Mouse (Mus musculus) frontal cortex, postnatal 10 days (tissue): ENCODE data around the gene Tpo.

Experiments
- DNase-seq, 2 experiments: peaks; one replicate each; pipeline ENCODE4 v3.0.0; 2022; ENCODE audit warnings: low spot score in 2 of 2, mixed read lengths in 1 of 2

Gene Tpo

DNA sequence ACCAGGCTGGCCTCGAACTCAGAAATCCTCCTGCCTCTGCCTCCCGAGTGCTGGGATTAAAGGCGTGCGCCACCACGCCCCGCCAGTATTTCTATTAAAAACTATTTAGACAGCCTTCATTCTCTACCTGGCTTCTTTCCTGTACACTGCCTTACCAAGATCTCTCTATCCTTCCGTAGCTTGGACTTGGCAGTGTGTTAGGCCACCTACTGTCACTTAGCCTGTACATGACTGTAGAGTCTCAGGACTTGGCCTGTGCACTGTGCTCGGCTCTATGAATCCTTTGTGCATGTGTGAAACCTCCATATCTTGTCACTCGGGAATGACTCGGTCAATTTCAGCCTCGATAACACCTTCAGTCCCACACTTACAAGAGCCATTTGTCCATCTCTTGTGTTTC is 55.4 kb downstream of the Tpo start:
- no peak for DNase-seq

DNA sequence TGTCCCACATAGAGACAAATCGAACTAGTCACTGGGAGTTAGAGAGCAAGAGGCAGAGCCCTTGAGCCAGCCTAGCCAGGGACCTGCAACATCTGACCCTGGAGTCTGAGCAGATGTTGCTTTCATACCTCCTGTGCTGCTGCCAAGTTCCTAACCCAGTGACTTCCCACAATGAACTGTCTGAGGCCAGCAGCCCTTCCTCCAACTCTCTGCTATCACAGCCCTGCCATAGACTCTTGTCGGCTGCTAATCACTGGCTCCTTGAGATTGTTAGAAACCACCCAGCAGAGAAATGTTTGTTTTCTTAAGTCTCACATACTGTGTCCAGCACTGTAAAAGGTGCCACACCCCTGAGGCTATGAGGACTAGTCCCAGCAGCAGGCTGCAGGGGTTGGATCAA is 56.1 kb downstream of the Tpo start:
- no peak for DNase-seq

DNA sequence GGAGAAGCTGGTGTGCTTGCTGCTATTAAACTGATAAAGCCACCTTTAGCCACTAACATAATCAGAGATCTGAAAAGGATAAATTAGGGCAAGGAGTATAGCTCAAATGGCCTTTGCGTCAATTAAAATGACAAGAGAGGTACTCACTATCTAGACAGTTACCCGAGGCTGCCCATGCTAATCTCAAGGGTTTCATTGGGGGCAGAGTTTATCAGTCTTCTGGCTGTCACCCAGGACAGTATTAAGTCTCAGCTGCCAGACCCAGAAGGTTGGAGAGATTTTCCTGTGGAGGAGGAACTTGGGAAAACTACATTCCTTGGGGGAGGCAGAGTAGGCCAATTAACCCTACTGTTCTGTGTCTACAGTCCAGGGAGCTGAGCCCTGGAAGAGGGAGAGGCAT is 63.1 kb downstream of the Tpo start:
- DNase-seq = no peak

DNA sequence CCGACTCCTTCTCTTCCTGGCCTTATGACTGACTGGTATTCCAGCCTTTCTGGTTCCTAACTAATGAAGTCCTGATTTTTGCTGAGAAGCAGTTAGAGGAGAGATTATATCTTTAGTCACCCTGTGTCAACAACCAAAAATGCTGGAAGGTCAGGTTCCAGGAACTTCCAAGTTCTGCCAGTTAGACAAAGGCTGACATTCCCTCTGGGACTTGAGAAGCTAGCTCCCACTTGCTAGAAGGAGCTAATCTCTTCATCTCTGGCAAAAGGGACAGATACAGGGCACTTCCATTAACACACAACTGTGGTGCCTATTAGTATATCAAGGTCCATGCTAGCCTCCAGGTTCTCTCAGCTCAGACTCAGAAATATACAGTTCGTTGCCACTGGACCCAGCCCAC is 64.6 kb downstream of the Tpo start:
- no peak for DNase-seq

DNA sequence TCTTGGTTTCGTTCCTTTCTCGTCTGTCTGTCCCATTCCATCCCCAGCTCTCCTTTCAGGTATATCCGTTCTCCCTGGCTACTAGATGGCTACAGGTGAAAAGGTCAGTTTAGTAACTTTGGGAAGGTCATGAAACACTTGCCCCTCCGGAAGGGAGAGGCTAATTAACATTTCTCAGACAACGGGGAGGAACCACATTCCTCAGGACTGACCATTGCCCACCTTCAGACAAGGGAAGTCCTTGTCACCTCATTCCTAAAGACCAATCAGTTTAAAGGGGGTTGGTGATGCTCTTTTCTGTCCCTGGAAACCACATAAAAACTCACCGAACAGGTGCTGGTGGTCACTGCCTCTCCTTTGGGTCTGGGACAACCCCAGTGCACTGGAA is 70.3 kb downstream of the Tpo start:
- no peak for DNase-seq

DNA sequence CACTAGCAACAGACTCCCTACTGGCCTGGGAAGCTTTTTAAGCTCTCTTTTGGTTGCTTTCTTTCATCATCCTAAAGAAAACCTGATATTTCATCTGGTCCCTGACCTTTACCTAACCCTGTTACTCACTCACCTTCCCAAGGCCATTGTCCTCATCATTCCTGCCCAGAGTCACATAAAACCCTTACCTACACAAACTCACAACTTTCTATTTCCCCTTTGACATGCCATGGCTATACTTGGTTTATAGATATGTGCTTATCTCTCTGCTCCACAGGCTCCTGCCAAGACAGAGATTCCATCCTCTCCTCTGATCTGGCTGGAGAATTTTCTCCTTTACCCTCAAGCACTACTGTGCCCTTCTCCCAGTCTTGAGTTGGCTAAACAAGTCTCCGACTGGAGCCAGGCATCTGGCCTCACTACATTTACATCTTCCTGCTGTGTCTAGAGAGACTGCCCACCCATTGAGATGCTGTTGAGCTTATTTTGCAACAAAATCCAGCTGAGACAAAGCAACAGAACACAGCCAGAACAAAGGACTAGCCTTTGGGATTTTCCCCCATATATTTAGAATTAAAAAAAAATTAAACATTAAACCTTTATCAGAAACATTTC is 70.8 kb downstream of the Tpo start:
- DNase-seq = no peak

DNA sequence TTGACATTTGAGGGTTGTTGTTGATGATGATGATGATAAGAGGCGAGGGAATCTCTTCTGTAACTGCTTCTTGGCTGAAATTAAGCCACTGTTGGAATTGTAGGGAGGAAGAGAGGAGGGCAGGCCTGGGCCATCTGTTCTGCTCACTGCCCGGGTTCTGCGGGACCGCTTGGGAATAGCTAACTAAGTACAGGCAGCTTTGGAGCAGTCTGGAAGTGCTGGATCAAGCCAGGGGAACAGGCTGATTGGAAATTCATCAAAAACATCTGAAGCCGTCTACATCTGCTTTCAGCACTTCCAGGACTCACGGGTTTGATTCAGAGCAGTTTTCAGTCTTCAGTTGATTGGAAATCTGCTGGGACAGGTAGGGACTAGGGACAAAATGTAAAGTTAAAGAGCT is 74.4 kb downstream of the Tpo start:
- no peak for DNase-seq

DNA sequence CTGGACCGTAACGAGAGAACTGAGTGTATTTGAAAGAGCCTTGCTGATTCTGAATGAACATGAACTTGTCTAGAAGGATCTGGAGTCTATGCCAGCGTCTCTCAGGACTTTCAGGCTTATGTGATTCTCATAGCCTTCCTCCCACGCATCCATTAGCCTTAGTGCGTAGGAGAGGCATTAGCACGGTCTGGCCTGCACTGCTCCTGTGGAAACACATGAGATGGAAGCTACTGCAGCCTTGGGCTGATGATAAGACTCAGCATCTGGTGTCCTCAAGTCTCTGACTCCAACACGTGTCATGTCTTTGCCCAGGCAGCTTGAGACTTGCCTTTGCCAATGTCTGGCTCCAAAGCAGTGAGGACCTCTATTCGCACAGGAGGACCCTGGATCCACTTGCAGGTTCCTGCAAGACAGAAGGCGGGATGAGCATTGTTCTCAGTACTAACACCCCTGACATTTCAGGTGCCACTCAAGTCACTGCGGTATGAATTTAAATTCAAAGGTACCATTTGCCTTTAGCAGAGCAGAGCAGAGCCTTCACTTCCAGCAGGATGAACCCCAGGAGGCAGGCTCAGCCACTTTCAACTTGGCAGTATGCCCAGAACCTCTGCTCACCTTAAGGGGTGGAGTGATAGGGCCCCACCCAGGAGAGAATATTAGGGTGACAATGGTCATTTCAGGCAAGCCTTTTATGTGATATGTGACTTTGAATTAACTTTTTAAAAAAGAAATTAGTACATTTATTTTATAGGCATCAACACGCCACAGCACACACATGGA is 77.5 kb downstream of the Tpo start:
- no peak for DNase-seq

DNA sequence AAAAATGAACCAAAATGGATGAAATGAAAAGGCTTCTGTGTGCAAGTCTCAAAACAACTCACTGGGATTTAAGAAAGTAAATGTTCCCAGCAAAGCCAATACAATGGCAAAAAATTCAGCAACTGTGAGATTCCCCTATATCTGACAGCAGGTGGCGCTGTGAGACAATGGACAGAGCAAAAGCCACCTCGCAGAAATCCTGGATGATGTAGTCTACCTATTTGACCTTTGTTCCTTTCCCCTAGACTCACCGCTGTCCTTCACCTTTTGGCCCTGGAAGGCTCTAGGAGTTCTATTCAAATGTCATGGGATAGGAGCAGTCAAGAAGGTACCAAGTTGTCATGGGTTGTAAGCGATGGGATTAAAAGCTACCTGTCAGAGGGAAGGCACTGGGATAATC is 82.2 kb downstream of the Tpo start:
- peak in 1 of 2 experiments; percentile 57 for DNase-seq

DNA sequence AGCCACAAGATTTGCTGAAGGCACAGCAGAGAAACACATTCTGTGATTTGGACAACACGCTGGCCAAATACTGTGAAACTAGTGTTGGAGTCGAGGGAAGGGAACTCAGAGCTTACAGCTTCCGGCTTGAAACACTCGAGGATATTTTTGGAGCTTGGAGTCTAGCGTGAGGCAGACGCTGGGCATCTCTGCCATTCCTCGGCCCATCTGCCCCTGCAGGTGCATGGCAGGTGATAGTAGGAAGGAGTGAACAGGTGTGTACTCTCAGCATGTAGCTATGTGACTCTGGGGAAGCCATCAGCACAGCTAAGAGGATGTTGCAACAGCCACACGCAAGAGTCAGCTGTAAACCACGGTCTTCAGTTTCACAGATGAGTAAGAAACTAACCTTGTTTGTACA is 82.6 kb downstream of the Tpo start:
- DNase-seq = no peak

DNA sequence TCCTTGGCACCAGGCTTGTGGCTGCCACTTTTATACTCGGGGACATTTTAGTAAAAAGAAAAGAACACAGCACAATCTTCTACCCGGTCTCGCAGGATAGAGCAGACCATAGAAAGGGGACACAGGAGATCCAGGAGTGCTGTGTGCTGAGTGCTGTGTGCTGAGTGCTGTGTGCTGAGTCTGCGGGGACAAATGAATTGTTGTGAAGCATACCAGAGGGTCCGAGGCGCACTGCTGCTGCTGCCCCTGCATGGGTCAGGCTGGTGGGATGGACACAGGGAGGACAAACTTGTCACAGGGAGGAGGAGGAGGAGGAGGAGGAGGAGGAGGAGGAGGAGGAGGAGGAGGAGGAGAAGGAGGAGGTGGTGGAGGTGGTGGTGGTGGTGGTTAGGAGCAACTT is 83.6 kb downstream of the Tpo start:
- DNase-seq = no peak

DNA sequence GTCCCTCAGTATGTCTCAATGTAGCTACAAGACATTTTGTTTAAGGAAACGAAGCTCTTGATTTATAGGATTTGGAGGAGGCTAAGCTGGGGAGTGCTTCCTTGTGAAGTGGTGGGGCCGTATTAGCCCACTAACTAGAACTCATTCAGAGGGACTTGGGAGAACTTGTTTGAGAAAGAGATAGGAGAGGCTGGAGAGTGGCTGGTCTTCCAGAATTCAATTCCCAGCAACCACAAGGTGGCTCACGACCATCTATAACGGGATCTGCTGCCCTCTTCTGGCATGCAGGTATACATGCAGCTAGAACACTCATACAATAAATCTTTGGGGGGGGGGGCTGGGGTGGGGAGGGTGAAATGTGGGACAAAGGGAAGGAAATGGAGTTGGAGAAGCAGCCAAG is 92.3 kb downstream of the Tpo start:
- DNase-seq = no peak

DNA sequence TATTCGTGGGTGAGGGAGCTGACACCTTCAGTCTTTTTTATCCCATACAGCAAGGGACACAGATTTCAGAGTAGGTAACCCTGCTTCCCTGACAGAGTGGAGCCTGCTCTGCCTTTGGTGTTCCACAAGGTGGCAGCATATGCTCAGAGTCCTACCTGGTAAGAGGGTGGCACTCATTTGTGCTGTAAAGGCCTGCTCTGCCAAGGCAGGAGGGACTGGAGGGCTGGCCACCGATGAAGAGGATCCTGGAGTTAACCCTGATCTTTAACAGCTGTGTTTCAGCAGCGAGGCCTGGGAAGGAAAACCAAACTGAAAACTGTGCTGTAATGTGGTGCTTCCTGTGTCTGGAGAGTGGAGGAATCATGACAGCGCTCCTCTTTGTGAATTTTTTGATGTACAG is 92.9 kb downstream of the Tpo start:
- DNase-seq = peak in 1 of 2 experiments; percentile 53

DNA sequence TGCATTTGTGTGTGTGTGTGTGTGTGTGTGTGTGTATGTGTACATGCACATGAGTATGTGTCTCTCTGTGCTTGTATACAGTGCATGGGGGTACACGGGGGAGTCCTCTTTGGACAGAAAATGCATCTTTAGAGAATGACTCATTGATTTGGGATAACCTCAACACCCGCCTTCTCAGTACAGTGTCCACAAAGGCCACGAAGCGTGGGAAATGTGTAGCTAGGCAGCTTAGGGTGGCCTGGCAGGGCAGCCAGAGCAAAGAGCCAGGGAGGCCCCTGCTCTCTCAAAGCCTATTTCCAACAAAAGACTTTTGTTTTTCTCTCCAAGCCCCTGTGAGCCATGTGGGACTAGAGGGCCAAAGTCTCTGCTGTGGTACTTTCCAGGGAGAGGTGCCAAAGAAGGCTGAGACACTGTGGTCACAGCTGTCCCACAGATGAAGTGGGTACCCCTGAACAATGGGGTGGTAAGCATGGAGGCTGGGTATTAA is 95.8 kb downstream of the Tpo start:
- DNase-seq = no peak

DNA sequence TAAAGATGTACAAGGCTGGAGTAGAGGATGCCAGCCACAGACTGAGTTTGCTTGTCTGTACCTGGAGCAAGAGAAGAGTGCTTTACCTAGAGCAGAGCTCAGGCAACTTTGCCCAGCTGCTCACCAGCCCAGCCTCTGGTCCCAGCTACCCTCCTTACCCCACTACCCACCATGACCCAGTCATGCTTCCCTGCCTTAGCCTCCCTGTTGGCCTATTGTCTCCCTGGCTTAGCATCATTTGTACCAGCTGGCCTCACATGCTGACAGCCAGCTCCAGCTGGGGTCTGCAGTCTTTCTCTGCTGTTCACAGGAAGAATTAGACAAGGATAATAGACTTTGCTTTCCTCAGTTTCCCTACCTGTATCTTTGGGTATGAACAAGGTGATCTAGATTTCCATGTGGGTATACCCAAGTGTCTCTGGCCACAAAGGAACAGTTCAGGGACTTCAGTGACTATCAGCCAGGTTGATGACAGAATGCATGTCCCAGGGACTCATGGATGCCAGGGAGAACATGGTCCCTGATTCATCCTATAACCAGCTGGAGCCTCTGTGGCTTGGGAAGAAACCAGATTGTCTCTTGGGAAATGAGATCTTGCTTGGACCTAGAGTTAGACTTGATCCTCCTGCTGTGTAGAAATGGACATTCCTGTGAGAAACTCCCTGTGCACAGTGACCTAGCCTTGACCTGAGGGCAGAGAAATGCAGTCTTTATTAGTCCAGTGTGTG is 96.4 kb downstream of the Tpo start:
- no peak for DNase-seq

DNA sequence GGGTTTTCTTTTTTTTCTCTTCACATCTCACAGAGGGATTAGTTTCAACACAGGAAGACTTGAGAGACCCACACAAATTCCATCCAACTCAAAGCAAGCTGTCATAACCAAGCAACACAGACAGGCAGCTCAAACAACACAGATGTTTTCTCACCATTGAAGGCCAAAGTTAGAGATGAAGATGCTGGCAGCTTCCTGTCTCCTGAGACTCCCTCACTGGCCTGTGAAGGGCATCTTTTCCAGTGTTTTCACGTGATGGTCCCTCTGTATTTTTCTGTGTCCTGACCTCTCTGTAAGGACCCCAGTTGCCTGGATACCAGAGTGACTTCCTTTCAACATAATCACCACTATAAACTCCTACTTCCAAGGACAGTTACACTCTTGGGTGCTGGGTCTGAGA is 97.0 kb downstream of the Tpo start:
- no peak for DNase-seq

DNA sequence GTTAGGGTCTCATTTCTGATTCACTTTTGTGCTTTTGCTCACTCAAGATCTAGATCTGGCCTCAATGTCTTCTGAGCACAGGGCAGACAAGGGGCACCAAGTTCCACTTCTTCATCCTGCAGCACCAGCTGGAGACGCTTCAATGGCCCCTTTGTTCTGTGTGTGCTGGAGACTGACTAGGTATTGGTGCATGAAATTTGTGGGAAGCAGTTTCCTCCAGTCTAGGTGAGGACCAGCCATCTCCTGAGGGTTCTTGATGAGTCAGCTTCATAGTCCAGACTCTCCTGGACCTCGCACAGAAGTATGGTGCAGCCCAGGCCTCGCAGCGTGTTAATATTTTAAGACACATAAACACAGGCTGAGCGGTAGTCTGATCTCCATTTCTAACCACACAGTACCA is 97.7 kb downstream of the Tpo start:
- peak in 1 of 2 experiments; percentile 3 for DNase-seq

DNA sequence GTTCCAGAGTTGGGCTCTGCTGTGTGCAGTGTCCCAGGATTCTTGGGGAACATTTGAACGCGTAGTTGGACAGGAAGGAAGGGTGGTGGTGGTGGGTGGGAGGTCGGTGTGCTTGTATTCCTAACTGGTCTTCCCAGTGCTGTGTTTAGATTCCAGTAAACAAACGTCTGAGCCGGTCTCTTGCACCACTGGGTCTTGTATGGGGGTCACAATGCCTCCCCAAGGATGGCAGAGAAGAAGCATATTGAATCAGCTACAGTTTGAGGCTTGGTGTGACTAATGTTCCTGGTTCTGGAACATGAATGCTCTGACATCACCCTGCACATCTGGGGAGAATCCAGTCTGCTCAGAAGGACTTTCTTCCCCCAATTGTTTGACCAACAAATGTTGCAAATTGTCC is 101.9 kb downstream of the Tpo start:
- no peak for DNase-seq

DNA sequence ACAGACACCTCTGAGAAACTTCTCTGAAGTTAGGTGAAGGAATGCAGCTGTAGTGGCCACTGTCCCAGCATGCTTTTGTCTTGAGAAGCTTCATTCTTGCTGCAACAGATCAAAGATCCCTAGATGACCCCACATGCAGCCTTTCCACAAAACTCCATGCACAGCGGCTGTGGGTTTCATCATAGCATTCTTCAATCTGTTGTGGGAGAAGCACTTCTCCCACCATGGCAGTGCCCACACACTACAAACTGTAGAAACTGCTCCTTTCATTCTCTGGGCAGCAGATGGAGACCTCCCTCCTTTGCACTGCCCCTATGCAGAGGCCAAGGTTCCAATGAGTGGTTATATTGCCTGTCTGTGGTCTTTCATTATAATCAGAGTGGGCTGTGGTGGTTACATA is 103.3 kb downstream of the Tpo start:
- no peak for DNase-seq

DNA sequence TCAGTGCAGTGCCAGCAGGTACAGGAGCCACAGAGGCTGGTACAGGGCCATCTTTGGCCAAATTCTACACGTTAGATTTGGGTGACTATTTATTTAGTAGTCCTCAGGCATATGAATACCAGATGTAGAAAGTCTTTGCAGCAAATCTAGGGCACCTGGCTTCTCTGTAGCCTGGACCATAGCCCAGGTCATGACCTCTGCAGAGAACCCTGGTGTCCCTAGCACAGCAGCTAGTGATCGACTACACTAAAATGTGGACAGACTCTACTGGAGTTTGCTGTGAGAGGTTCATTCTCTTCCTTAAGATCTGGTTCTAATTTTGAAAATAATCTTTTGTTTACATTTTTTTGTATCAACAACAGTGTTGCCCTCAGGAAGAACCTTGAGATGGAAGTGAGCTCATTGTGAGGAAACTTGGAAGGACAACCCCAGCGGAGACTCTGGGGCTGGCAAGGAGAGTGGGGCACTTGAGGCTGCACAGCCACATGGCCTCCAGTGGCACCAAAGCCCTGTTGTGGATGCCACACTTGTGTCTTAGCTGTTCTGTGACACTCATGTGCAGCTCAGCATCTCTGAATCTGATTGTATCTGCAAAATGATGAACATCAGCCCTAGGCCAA is 104.6 kb downstream of the Tpo start:
- no peak for DNase-seq

DNA sequence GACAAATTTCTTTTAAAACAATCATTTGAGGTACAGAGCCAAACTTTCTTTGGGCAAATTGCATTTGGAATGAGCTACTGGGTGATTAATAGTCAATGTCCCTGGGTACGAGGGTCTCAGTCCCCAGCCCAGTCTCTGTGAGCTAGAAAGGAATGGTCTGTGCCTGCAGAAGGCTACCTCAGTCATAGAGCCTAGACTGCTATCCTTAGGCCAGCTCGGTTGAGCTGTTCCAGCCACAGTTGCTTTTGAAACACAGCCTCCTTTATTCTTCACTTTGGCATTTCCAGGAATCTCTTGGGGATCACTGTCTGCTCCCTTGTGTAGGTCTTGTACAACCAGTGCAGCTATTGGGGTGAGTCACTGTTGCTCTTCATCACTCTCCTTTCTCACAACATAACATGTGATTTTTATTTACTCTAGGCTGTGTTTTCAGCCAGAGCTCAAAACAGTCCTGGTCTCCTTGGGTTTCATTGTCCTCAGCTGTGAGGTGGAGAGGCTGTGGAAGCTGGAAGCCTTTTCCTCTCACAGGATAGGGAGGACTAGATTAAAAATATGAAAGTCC is 108.1 kb downstream of the Tpo start:
- no peak for DNase-seq

DNA sequence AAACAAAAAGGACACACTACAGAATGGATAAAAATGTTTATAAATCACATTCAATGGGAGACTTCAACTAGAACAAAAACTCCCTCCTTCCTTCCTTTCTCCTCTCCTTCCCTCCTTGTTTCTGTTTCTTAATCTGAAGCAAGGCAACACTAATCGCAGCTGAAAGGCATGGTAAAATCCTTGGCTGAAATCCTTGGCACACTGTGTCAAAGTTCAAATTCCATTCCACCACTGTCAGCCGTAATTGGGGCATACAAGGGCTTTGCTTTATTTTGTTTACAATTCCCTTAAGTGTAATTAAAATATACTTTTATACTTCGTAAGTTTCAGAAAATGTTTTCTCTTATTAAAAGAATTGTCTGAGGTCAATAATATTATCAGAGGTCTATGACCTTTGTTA is 108.9 kb downstream of the Tpo start:
- no peak for DNase-seq
